Mouse (Mus musculus): Measurements from ENCODE around the gene Ski.

- no peak for TF ChIP-seq CTCF (IDR thresholded peaks at IDR 0.05; ENCODE audit: low read depth)
- no peak for TF ChIP-seq EP300 (IDR thresholded peaks at IDR 0.05; ENCODE audit: low read depth)
Observed at GRCm38 (mm10) chr4:155185845-155186244, 36.5 kb downstream of the Ski start.
